Comparison of ENCODE assay signal across 12 mouse cellular contexts in genomic region chr2:166575419-166575818, GRCm38 (mm10).
DNase-seq lines count a peak whose midpoint lies in the region; ATAC-seq and TF ChIP-seq lines count a peak whose summit lies in the region.
"Had no signal": no experiment of that assay in that cellular context is flagged by ENCODE, and none has a peak within 500 bp of the region (broad histone marks: within the 10 kb centered on the region; RNA-seq: fewer than 3 reads in every experiment).

No protein-coding gene starts in this region.

- TF ChIP-seq CTCF in midbrain, postnatal 0 days (IDR thresholded peaks at IDR 0.05) = no peak

- 69% methylated on average over 9 of the region's 17 CpGs for WGBS in embryonic facial prominence, embryonic 14.5 days
- WGBS in embryonic facial prominence, embryonic 10.5 days = 71% methylated on average over 17 of the region's 17 CpGs
- WGBS in midbrain, postnatal 0 days = 58% methylated on average over 16 of the region's 17 CpGs

- intact Hi-C loops in left cerebral cortex, postnatal 4 days (cut with DNase I) = no loop called here

- H3K4me1 ChIP-seq in embryonic facial prominence, embryonic 14.5 days (ENCODE audit: control insufficient read depth, insufficient read depth, low read length) = no peaks in the 10 kb centered on the region
- H3K4me1 ChIP-seq in embryonic facial prominence, embryonic 10.5 days = peaks cover 9% of the 10 kb centered on the region; the same call in 1 of the 2 replicates
- H3K4me1 ChIP-seq in midbrain, postnatal 0 days (ENCODE audit: insufficient read depth, low read length) = no peaks in the 10 kb centered on the region
- H3K4me1 ChIP-seq: neural tube, embryonic 12.5 days had no signal

- ATAC-seq in embryonic facial prominence, embryonic 14.5 days (ENCODE audit: low read depth) = no peak; the same call in 1 of the 2 replicates
- no peak; the same call in 1 of the 2 replicates for ATAC-seq in midbrain, postnatal 0 days (ENCODE audit: low FRiP score)
- ATAC-seq: liver, embryonic 12.5 days had no signal

- peaks cover 38% of the 10 kb centered on the region for H3K36me3 ChIP-seq in embryonic facial prominence, embryonic 14.5 days (ENCODE audit: control insufficient read depth, insufficient read depth, low read length)
- peaks cover 84% of the 10 kb centered on the region for H3K36me3 ChIP-seq in embryonic facial prominence, embryonic 10.5 days (replicated peaks)
- peaks cover 7% of the 10 kb centered on the region for H3K36me3 ChIP-seq in midbrain, postnatal 0 days (ENCODE audit: insufficient read depth, low read length)
- H3K36me3 ChIP-seq: G1E had no signal

- no peaks in the 10 kb centered on the region for H3K9me3 ChIP-seq in embryonic facial prominence, embryonic 14.5 days (ENCODE audit: control insufficient read depth, low read length)
- no peaks in the 10 kb centered on the region for H3K9me3 ChIP-seq in embryonic facial prominence, embryonic 10.5 days
- no peaks in the 10 kb centered on the region for H3K9me3 ChIP-seq in midbrain, postnatal 0 days (ENCODE audit: low read length)
- H3K9me3 ChIP-seq: liver, embryonic 12.5 days; neural tube, embryonic 12.5 days had no signal

- no peak overlapping the region for H3K9ac ChIP-seq in embryonic facial prominence, embryonic 14.5 days (ENCODE audit: low read depth, low read length)
- H3K9ac ChIP-seq in midbrain, postnatal 0 days (replicated peaks; ENCODE audit: low read length, poor library complexity, severe bottlenecking) = no peak overlapping the region
- H3K9ac ChIP-seq: liver, embryonic 12.5 days; neural tube, embryonic 12.5 days had no signal

- no peaks in the 10 kb centered on the region for H3K27me3 ChIP-seq in embryonic facial prominence, embryonic 14.5 days (replicated peaks; ENCODE audit: control insufficient read depth, insufficient read depth, low read length)
- H3K27me3 ChIP-seq in embryonic facial prominence, embryonic 10.5 days (replicated peaks; ENCODE audit: low read depth, poor library complexity, severe bottlenecking) = no peaks in the 10 kb centered on the region
- H3K27me3 ChIP-seq in midbrain, postnatal 0 days (ENCODE audit: insufficient read depth, low read length) = no peaks in the 10 kb centered on the region
- H3K27me3 ChIP-seq: liver, embryonic 12.5 days; neural tube, embryonic 12.5 days had no signal

- DNase-seq in embryonic facial prominence, embryonic 14.5 days (ENCODE audit: low spot score) = peak; percentile 41
- DNase-seq in embryonic facial prominence, embryonic 10.5 days (ENCODE audit: low spot score) = no peak
- peak; percentile 73 for DNase-seq in left cerebral cortex, postnatal 4 days
- no peak for DNase-seq in left cerebral cortex, adult 9 months (ENCODE audit: low spot score in 2 of 2)
- peak; percentile 74 to 83 for DNase-seq in cerebellum, postnatal 14 days
- DNase-seq in midbrain, postnatal 0 days (ENCODE audit: low spot score) = peak; percentile 66
- DNase-seq in natural killer cell, adult 2 months (ENCODE audit: low spot score in 2 of 2) = no peak
- DNase-seq in urinary bladder, postnatal 36 days (ENCODE audit: low spot score in 2 of 2) = no peak
- DNase-seq: heart, adult 11 months had no signal

- H3K27ac ChIP-seq in embryonic facial prominence, embryonic 14.5 days (replicated peaks; ENCODE audit: low read depth, low read length) = no peak overlapping the region; the same call in 1 of the 2 replicates
- H3K27ac ChIP-seq in embryonic facial prominence, embryonic 10.5 days (replicated peaks) = no peak overlapping the region
- H3K27ac ChIP-seq in midbrain, postnatal 0 days (ENCODE audit: low read depth, low read length) = peak overlapping the region; percentile 55; the same call in 1 of the 2 replicates
- H3K27ac ChIP-seq: liver, embryonic 12.5 days; neural tube, embryonic 12.5 days had no signal

- no peak overlapping the region for H3K4me3 ChIP-seq in embryonic facial prominence, embryonic 14.5 days (ENCODE audit: low read depth, low read length)
- H3K4me3 ChIP-seq in embryonic facial prominence, embryonic 10.5 days = no peak overlapping the region
- no peak overlapping the region for H3K4me3 ChIP-seq in midbrain, postnatal 0 days (ENCODE audit: low read depth, low read length)
- H3K4me3 ChIP-seq: liver, embryonic 12.5 days; neural tube, embryonic 12.5 days had no signal

- H3K4me2 ChIP-seq in embryonic facial prominence, embryonic 14.5 days (ENCODE audit: low read depth, low read length) = no peak overlapping the region
- no peak overlapping the region for H3K4me2 ChIP-seq in midbrain, postnatal 0 days (ENCODE audit: low read depth, low read length, poor library complexity, severe bottlenecking)
- H3K4me2 ChIP-seq: liver, embryonic 12.5 days; neural tube, embryonic 12.5 days had no signal

Comparison
In these comparisons a context has a peak if more than half of its experiments do, and no peak if none do; other contexts are left out.
1. DNase-seq: peak in embryonic facial prominence, embryonic 14.5 days (single experiment), left cerebral cortex, postnatal 4 days (single experiment), cerebellum, postnatal 14 days (2 of 2) and midbrain, postnatal 0 days (single experiment); none in embryonic facial prominence, embryonic 10.5 days (single experiment), left cerebral cortex, adult 9 months (0 of 2), natural killer cell, adult 2 months (0 of 2) and urinary bladder, postnatal 36 days (0 of 2).